Mouse (Mus musculus) MEL (cell line): Measurements from ENCODE around the gene Garnl3. TPM values are rescaled to one million over a fixed set of nuclear protein-coding genes. Genes with fewer than 3 reads are reported as not detected.

ENCODE experiments used
- DNase-seq: peaks from one replicate; pipeline ENCODE4 v3.0.0; 2011; ENCODE audit warnings: low read depth, low spot score
- H3K27ac ChIP-seq: 2 replicates; pipeline ENCODE4 v1.5.1; 2012; ENCODE audit warnings: low read depth, mild to moderate bottlenecking, control low read depth, low read length, moderate library complexity; ENCODE audit not compliant: control insufficient read depth
- H3K27me3 ChIP-seq, 2 experiments: fragments of 150-350 bp in 1 of 2; sonication (generic) in 1 of 2; 2 replicates each; pipeline ENCODE4 v1.6.1; 2012; ENCODE audit warnings: low read length in 2 of 2, mild to moderate bottlenecking in 2 of 2, improper control_type of control experiment in 1 of 2, moderate library complexity in 1 of 2; ENCODE audit not compliant: insufficient read depth in 2 of 2, control insufficient read depth in 1 of 2
- H3K36me3 ChIP-seq, 2 experiments: 2 replicates each; pipeline ENCODE4 v1.6.1; 2012 to 2014; ENCODE audit warnings: low read length in 2 of 2, improper control_type of control experiment in 1 of 2, inconsistent platforms in 1 of 2, mild to moderate bottlenecking in 1 of 2; ENCODE audit not compliant: insufficient read depth in 2 of 2, control insufficient read depth in 1 of 2
- H3K4me1 ChIP-seq, 2 experiments: fragments of 150-350 bp in 1 of 2; sonication (generic) in 1 of 2; 2 replicates each; pipeline ENCODE4 v1.6.1; 2012; ENCODE audit warnings: low read length in 2 of 2, improper control_type of control experiment in 1 of 2, mild to moderate bottlenecking in 1 of 2; ENCODE audit not compliant: insufficient read depth in 2 of 2, control insufficient read depth in 1 of 2
- H3K4me3 ChIP-seq, 2 experiments: fragments of 150-350 bp in 1 of 2; sonication (generic) in 1 of 2; 2 replicates each; pipeline ENCODE4 v1.5.1; 2012; ENCODE audit warnings: low read depth in 2 of 2, low read length in 2 of 2, mild to moderate bottlenecking in 2 of 2, moderate library complexity in 2 of 2, control low read depth in 1 of 2, improper control_type of control experiment in 1 of 2; ENCODE audit not compliant: control insufficient read depth in 1 of 2, insufficient read depth in 1 of 2
- H3K79me2 ChIP-seq: 2 replicates; pipeline ENCODE4 v1.6.1; 2012; ENCODE audit warnings: mild to moderate bottlenecking, low read length, moderate library complexity; ENCODE audit not compliant: control insufficient read depth, poor library complexity, insufficient read depth
- H3K9ac ChIP-seq: 2 replicates; pipeline ENCODE4 v1.6.1; 2012; ENCODE audit warnings: low read depth, mild to moderate bottlenecking, control low read depth, low read length, moderate library complexity; ENCODE audit not compliant: control insufficient read depth, poor library complexity, severe bottlenecking
- H3K9me3 ChIP-seq: fragments of 150-350 bp; sonication (generic); replicated peaks from 2 replicates; pipeline ENCODE4 v1.6.1; 2012; ENCODE audit warnings: mild to moderate bottlenecking, low read length, improper control_type of control experiment, moderate library complexity; ENCODE audit not compliant: insufficient read depth
- GABPA ChIP-seq: IDR thresholded peaks from 2 replicates; pipeline ENCODE4 v1.6.1; 2012; ENCODE audit warnings: low read depth, mild to moderate bottlenecking, inconsistent platforms, low read length, improper control_type of control experiment, moderate library complexity
- HCFC1 ChIP-seq: IDR thresholded peaks from 2 replicates; pipeline ENCODE4 v1.6.1; 2012; ENCODE audit warnings: low read depth, mild to moderate bottlenecking, inconsistent platforms, low read length, improper control_type of control experiment, moderate library complexity
- JUND ChIP-seq: IDR thresholded peaks from 2 replicates; pipeline ENCODE4 v1.6.1; 2011; ENCODE audit warnings: low read depth, mild to moderate bottlenecking, improper control_type of control experiment, low read length
- KAT2A ChIP-seq: conservative IDR thresholded peaks from 2 replicates; pipeline ENCODE4 v1.6.1; 2012; ENCODE audit warnings: low read depth, low read length, improper control_type of control experiment, inconsistent platforms
- MAX ChIP-seq: IDR thresholded peaks from 2 replicates; pipeline ENCODE4 v1.6.1; 2011; ENCODE audit warnings: low read length, improper control_type of control experiment
- MAZ ChIP-seq: IDR thresholded peaks from 2 replicates; pipeline ENCODE4 v1.6.1; 2012; ENCODE audit warnings: low read depth, mild to moderate bottlenecking, inconsistent platforms, low read length, improper control_type of control experiment
- MEF2A ChIP-seq: IDR thresholded peaks from 2 replicates; pipeline ENCODE4 v1.6.1; 2014; ENCODE audit warnings: low read depth, mild to moderate bottlenecking, inconsistent platforms, low read length, improper control_type of control experiment; ENCODE audit not compliant: poor library complexity, insufficient replicate concordance, severe bottlenecking; ENCODE audit errors: extremely low read depth
- NELFE ChIP-seq: IDR thresholded peaks from 2 replicates; pipeline ENCODE4 v1.6.1; 2011; ENCODE audit warnings: low read depth, low read length, improper control_type of control experiment
- NRF1 ChIP-seq: IDR thresholded peaks from 2 replicates; pipeline ENCODE4 v1.6.1; 2014; ENCODE audit warnings: low read depth, mild to moderate bottlenecking, inconsistent platforms, low read length, improper control_type of control experiment, moderate library complexity; ENCODE audit not compliant: poor library complexity, insufficient read depth, severe bottlenecking
- RAD21 ChIP-seq: IDR thresholded peaks from 2 replicates; pipeline ENCODE4 v1.6.1; 2011; ENCODE audit warnings: mild to moderate bottlenecking, low read depth, low read length, improper control_type of control experiment
- SIN3A ChIP-seq: IDR thresholded peaks from 2 replicates; pipeline ENCODE4 v1.6.1; 2012; ENCODE audit warnings: low read length, improper control_type of control experiment, inconsistent platforms
- TAL1 ChIP-seq: IDR thresholded peaks from 2 replicates; pipeline ENCODE4 v1.6.1; 2012; ENCODE audit warnings: mild to moderate bottlenecking, inconsistent platforms, low read length, moderate library complexity, mixed read lengths
- TBP ChIP-seq: IDR thresholded peaks from 2 replicates; pipeline ENCODE4 v1.8.0; 2011; ENCODE audit warnings: low read depth, low read length, improper control_type of control experiment
- USF1 ChIP-seq: IDR thresholded peaks from 2 replicates; pipeline ENCODE4 v1.6.1; 2014; ENCODE audit warnings: low read depth, mild to moderate bottlenecking, inconsistent platforms, low read length, improper control_type of control experiment, moderate library complexity
- ZNF384 ChIP-seq: IDR thresholded peaks from 2 replicates; pipeline ENCODE4 v1.6.1; 2012; ENCODE audit warnings: low read depth, mild to moderate bottlenecking, inconsistent platforms, low read length, improper control_type of control experiment
- polyA plus RNA-seq, 2 experiments: library from polyadenylated mRNA; stranded (reverse) in 1 of 2; unstranded in 1 of 2; fragments of >175 nt in 1 of 2; fragments of >200 nt in 1 of 2; gene quantifications; 2 replicates each; pipeline versions ENCODE4 v1.2.1 to v1.2.4; 2012; ENCODE audit warnings: low replicate concordance in 2 of 2, low read depth in 1 of 2; ENCODE audit not compliant: insufficient read length in 2 of 2, insufficient read depth in 1 of 2, missing spikeins in 1 of 2
- total RNA-seq: library from RNA; depleted of rRNA; stranded (reverse); fragments of 300-350 nt; gene quantifications from 2 replicates; pipeline ENCODE4 v1.2.3, GENCODE M21; 2012

Garnl3 gene
- total and polyA plus RNA-seq, 3 experiments: 1.5 to 2.3 TPM; not detected in 1

DNA sequence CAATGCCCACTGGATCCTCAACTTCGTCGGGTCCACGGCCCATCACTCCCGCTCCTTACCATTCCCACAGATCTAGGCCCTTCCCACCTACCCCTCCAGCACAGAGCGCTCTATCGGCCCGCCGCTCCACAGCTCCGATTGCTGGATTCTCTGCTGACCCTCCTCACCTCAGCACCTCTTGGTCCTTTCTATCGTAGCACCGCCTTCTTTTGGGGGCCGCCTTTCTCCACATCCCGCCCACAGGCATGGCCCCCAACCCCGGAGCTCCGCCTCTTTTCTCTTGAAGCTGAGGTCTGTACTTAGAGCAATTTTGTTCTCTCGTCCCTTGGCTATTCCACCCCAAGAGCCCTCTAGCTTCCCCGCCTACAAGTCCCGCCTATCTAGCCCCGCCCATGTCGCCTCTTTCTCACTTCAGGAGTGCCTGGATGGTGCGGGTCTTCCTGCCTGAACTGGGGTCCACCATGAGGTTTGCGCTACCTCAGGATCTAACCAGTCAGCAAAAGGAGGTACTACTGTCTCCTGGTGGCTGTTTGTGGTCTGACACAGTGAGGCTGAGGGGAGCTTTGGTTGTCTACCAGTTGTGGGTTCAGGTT, at the start of gene Garnl3 (continued):
- no peak for TF ChIP-seq HCFC1
- no peak for TF ChIP-seq SIN3A
- no peak for TF ChIP-seq TBP

DNA sequence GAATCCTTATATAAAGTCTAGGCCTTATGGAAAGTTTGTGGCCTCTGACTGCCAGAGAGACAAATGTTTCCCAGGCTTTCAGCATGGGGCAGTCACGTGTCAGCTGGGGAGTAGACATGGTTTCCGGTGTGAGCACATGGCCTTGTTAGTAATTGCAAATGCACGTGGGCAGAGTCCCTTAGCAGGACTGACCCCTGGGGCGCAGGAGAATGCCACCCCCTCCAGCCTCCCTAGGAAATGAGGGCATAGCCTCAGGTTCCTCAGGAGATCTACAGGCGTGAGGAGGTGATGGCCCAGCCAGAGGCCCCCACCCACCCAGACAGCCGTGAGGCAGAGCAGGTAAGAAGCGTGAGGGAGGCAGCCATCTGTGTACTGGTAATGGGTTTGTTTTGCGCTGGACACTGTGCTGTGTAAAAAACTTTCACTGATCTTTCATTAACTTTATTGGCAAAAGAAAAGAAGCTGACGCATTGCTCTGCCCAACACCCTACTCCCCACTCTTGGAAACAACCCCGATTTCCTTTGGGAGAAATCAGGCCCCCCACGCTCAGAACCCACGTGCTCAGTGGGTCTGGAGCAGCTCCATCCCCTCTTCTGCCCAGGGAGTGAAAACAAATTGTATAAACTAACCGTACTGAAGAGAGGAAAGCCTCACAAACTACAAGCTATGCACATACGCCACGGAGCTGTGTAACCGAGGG, 48.6 kb upstream of the Garnl3 start:
- no peaks in the 10 kb centered on the region for H3K27me3 ChIP-seq
- no peak for DNase-seq
- TF ChIP-seq NRF1 (no peak), JUND (no peak), MAX (no peak), MAZ (no peak), TAL1 (no peak), RAD21 (no peak), USF1 (no peak), GABPA (no peak), NELFE (no peak)
- no peak overlapping the region for H3K4me3 ChIP-seq
- H3K9ac ChIP-seq: no peak overlapping the region
- no peak overlapping the region for H3K27ac ChIP-seq
- no peaks in the 10 kb centered on the region for H3K4me1 ChIP-seq
- no peaks in the 10 kb centered on the region for H3K9me3 ChIP-seq
- H3K79me2 ChIP-seq: no peaks in the 10 kb centered on the region
- H3K36me3 ChIP-seq: no peaks in the 10 kb centered on the region

DNA sequence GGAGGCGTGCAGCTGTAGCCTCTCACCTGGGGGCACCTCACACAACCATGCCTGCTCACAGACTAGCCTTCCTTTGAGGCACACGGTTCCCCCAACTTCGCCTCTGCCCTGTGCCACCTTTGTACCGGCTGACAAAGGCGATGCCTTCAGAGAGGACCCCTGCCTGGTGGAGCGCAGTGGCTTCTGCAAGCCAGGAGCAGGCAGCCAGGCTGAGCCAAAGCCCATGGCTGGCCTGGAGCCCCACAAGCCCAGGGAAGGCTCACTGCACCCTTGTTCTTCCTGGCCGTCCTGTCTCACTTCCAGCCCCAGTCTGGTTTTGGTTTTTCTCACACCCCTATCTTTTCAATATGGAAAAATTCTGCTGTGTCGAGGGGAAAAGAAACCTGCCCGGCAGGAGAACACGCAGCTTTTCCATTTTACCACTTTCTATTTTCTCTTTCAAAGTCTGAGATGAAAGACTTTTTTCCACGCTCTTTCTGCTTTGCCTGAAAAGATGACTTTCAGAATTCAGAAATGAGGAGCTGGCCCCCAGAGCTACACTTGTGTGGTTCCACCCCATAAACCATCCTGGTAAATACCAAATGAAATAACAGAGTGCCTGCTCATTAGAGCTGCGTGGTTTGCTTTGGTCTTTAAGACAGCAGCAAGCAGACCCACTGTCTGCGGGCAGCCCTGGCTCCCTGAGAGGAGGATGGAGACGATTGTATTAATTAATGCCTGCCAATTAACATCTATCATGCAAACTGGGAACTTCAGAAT, 47.9 kb upstream of the Garnl3 start:
- Histone ChIP-seq H3K36me3 (no peaks in the 10 kb centered on the region), H3K27ac (no peak overlapping the region), H3K79me2 (no peaks in the 10 kb centered on the region), H3K4me3 (no peak overlapping the region), H3K27me3 (no peaks in the 10 kb centered on the region), H3K9me3 (no peaks in the 10 kb centered on the region), H3K9ac (no peak overlapping the region), H3K4me1 (no peaks in the 10 kb centered on the region)
- TF ChIP-seq ZNF384: no peak
- no peak for TF ChIP-seq MAZ
- no peak for TF ChIP-seq MAX
- TF ChIP-seq TBP: no peak
- no peak for TF ChIP-seq KAT2A
- TF ChIP-seq MEF2A: no peak
- no peak for TF ChIP-seq NRF1
- TF ChIP-seq RAD21: no peak
- TF ChIP-seq SIN3A: no peak
- no peak for DNase-seq
